Mouse (Mus musculus) forebrain, embryonic 16.5 days (tissue): ENCODE data around the gene Igf1r. TPM values are rescaled to one million over a fixed set of nuclear protein-coding genes. Genes with fewer than 3 reads are reported as not detected.

Experiments used
- ATAC-seq: fragments of 200-750 bp; cut with Nextera tagmentation; 2 replicates; pipeline ENCODE4 v1.8.0; 2017; ENCODE audit warnings: mild to moderate bottlenecking, moderate library complexity
- H3K27ac ChIP-seq: fragments of 300-500 bp; sonication (generic); 2 replicates; pipeline ENCODE4 v1.5.1; 2014; ENCODE audit warnings: low read length, control low read depth
- H3K27me3 ChIP-seq: fragments of 300-500 bp; sonication (generic); replicated peaks from 2 replicates; pipeline ENCODE4 v1.6.1; 2014; ENCODE audit warnings: low read length; ENCODE audit not compliant: control insufficient read depth, insufficient read depth
- H3K36me3 ChIP-seq: fragments of 300-500 bp; sonication (generic); 2 replicates; pipeline ENCODE4 v1.6.1; 2014; ENCODE audit not compliant: control insufficient read depth, insufficient read depth
- H3K4me1 ChIP-seq: fragments of 300-500 bp; sonication (generic); replicated peaks from 2 replicates; pipeline ENCODE4 v1.6.1; 2014; ENCODE audit warnings: low read length; ENCODE audit not compliant: control insufficient read depth, insufficient read depth
- H3K4me2 ChIP-seq: fragments of 300-500 bp; sonication (generic); 2 replicates; pipeline ENCODE4 v1.6.1; 2014; ENCODE audit warnings: mild to moderate bottlenecking, low read length, control low read depth
- H3K4me3 ChIP-seq: fragments of 300-500 bp; sonication (generic); replicated peaks from 2 replicates; pipeline ENCODE4 v1.5.1; 2014; ENCODE audit warnings: mild to moderate bottlenecking, low read length, control low read depth
- H3K9ac ChIP-seq: fragments of 300-500 bp; sonication (generic); replicated peaks from 2 replicates; pipeline ENCODE4 v1.6.1; 2014; ENCODE audit warnings: low read depth, low read length, control low read depth
- H3K9me3 ChIP-seq: fragments of 300-500 bp; sonication (generic); 2 replicates; pipeline ENCODE4 v1.6.1; 2016; ENCODE audit warnings: low read length; ENCODE audit not compliant: control insufficient read depth
- WGBS: fragments of 180-500 bp; shearing (Covaris S2); extraction: QIAGEN DNeasy Blood & Tissue Kit; methylation state at CpG from one replicate; pipeline ENCODE4 v1.1.7; 2014; 5-methylcytosine and 5-hydroxymethylcytosine counted together
- polyA plus RNA-seq: library from polyadenylated mRNA; unstranded; fragments of >200 nt; fragmentation: Nextera tagmentation; extraction: Ambion mirVana; gene quantifications from 2 replicates; pipeline ENCODE4 v1.2.1, GENCODE M21; 2015

Igf1r gene
- polyA plus RNA-seq, 1 experiment from 2014 or later: 27.1 TPM

DNA sequence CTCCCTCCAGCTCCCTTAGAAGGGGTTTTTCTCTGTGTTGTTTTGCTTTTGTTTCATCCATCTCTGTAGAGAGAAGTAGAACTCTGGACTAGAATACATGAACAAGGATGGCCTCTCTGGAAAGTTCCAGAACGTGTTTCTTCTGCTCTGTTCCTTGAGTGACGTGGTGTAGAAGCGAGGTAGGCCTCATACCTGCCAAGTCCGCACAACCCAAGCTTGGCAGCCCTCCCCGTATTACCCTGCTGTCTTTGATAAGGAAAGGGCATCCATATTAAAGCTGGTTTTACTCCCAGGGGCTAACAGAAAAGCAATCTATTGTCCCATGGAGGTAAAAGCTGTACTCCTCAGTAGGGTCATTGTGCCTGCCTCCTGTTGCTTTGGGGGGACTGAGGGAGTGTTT is 164.9 kb downstream of the Igf1r start:
- 30% methylated on average over 5 of the region's 5 CpGs for whole genome bisulfite sequencing
- peaks cover 18% of the 10 kb centered on the region for H3K4me1 ChIP-seq
- no peak overlapping the region for H3K4me2 ChIP-seq
- no peak for ATAC-seq
- H3K36me3 ChIP-seq: no peaks in the 10 kb centered on the region
- no peak overlapping the region for H3K4me3 ChIP-seq
- H3K27me3 ChIP-seq: no peaks in the 10 kb centered on the region
- H3K9me3 ChIP-seq: no peaks in the 10 kb centered on the region
- H3K9ac ChIP-seq: no peak overlapping the region
- no peak overlapping the region for H3K27ac ChIP-seq

GRCm38 (mm10) chr7:68117981-68118380 is 165.4 kb downstream of the Igf1r start:
- Histone ChIP-seq H3K9ac (no peak overlapping the region), H3K27ac (no peak overlapping the region), H3K4me1 (peaks cover 18% of the 10 kb centered on the region), H3K4me3 (no peak overlapping the region), H3K4me2 (no peak overlapping the region), H3K36me3 (no peaks in the 10 kb centered on the region), H3K27me3 (no peaks in the 10 kb centered on the region), H3K9me3 (no peaks in the 10 kb centered on the region)
- 15% methylated on average over 2 of the region's 2 CpGs for WGBS
- ATAC-seq: no peak

DNA sequence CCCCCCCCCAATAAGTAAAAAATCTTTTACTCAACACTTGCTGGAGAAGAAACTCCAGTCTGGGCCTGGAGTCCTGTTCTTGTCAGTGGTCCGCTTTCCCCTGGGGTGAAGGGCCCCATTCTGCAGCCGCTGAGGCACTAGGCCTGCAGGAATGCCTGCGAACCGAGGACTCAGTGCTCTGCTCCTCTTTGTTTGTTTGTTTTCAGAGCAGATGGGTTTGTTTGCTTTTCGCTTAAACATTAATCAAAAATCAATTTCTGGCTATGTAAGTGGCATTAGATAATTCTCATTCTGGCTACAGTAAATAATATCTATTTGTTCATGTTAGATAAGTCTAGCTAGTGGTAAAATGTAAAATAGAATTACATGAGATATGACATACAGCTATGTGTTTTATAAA is 167.0 kb downstream of the Igf1r start:
- Histone ChIP-seq H3K4me3 (no peak overlapping the region), H3K4me2 (no peak overlapping the region), H3K27ac (no peak overlapping the region), H3K4me1 (peaks cover 18% of the 10 kb centered on the region), H3K9ac (no peak overlapping the region), H3K9me3 (no peaks in the 10 kb centered on the region), H3K27me3 (no peaks in the 10 kb centered on the region), H3K36me3 (no peaks in the 10 kb centered on the region)
- no peak for ATAC-seq
- 73% methylated on average over 5 of the region's 5 CpGs for WGBS

DNA sequence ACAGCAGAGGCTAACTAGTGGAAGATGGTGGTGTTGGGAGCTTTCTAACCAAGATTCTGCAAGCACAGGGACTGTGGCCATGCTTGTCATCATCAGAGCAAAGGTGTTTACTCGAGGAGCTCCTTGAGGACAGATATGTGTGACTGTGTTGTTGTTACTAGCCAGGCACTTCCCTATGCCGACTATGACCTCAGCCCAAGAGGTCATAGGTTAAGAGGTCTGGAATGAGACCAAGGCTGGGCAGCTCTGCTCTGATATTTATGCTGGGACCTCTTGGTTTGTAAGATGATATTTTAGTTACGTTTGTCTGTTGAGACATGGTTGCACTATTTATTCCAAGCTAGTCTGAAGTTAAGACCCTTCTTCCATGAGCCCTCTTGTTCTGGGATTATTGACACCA is 169.8 kb downstream of the Igf1r start:
- no peak overlapping the region for H3K9ac ChIP-seq
- H3K9me3 ChIP-seq: no peaks in the 10 kb centered on the region
- H3K27me3 ChIP-seq: no peaks in the 10 kb centered on the region
- H3K4me2 ChIP-seq: no peak overlapping the region
- H3K4me1 ChIP-seq: peaks cover 19% of the 10 kb centered on the region
- H3K27ac ChIP-seq: no peak overlapping the region
- H3K4me3 ChIP-seq: no peak overlapping the region
- ATAC-seq: no peak
- WGBS: 87% methylated on average over 3 of the region's 3 CpGs
- H3K36me3 ChIP-seq: no peaks in the 10 kb centered on the region

- Histone ChIP-seq H3K4me1 (peaks cover 20% of the 10 kb centered on the region), H3K4me2 (no peak overlapping the region), H3K36me3 (no peaks in the 10 kb centered on the region), H3K4me3 (no peak overlapping the region), H3K27me3 (no peaks in the 10 kb centered on the region), H3K9me3 (no peaks in the 10 kb centered on the region), H3K9ac (no peak overlapping the region), H3K27ac (no peak overlapping the region)
- no peak for ATAC-seq
- 75% methylated on average over 2 of the region's 2 CpGs for WGBS
These were observed 172.7 kb downstream of the Igf1r start for GRCm38 (mm10) chr7:68125347-68125746.

DNA sequence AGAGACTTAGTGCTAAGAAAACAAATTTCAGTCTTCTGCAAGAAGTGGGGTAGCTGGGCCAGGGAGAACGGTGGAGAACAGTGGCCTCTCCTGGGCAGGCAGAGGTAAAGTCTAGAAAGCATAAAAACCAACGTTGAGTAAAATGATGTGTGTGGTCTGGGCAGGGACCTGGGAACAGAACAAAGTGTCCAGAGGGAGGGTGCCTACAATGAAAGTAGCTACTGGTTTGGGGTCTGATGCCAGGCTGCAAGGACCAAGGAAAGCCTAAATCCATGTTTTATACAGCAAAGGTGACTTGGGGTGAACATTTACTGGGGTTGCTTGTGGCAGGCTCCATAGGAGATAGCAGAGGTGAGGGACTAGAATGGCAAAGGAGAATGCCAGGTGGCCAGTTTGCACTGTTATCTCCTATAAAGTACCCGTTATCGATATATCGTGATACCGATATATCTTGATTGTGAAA is 175.2 kb downstream of the Igf1r start:
- H3K27ac ChIP-seq: peak overlapping the region; percentile 95
- ATAC-seq: peak; percentile 11; the same call in 1 of the 2 replicates
- no peaks in the 10 kb centered on the region for H3K36me3 ChIP-seq
- H3K27me3 ChIP-seq: no peaks in the 10 kb centered on the region
- WGBS: 28% methylated on average over 6 of the region's 6 CpGs
- peak overlapping the region; percentile 67; the same call in 1 of the 2 replicates for H3K9ac ChIP-seq
- H3K4me2 ChIP-seq: peak overlapping the region; percentile 71
- no peak overlapping the region; the same call in 1 of the 2 replicates for H3K4me3 ChIP-seq
- H3K9me3 ChIP-seq: no peaks in the 10 kb centered on the region
- H3K4me1 ChIP-seq: peaks cover 33% of the 10 kb centered on the region

- Histone ChIP-seq H3K9ac (peak overlapping the region; percentile 67), H3K9me3 (no peaks in the 10 kb centered on the region), H3K27ac (peak overlapping the region; percentile 95), H3K36me3 (no peaks in the 10 kb centered on the region), H3K4me3 (peak overlapping the region; percentile 51), H3K27me3 (no peaks in the 10 kb centered on the region), H3K4me2 (peak overlapping the region; percentile 71), H3K4me1 (peaks cover 33% of the 10 kb centered on the region)
- ATAC-seq: peak; percentile 4; the same call in 1 of the 2 replicates
- 4% methylated on average over 7 of the region's 7 CpGs for WGBS
These were observed 175.6 kb downstream of the Igf1r start for GRCm38 (mm10) chr7:68128271-68128674.

DNA sequence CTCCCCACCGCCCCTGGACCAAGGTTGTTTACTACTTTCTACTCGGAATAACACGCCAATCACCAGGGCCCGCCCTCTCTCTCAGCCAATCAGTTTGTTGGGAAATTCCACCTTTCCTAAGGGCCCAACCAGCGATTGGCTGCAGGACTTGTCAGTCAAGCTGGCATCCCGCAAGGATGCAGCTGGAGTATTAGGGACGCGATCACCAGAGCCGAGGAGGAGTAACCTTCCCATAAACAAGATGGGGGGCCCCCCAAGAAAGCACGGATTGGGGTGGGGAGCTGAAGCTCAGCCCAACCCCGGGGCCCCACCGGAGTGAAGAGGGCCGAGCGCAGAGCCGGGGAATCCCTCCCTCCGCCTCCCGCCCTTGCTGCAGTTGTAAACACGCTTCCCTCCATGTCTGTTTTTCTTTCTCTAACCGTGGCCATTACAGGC is 176.5 kb downstream of the Igf1r start:
- H3K27me3 ChIP-seq: no peaks in the 10 kb centered on the region
- peak; percentile 95 for ATAC-seq
- WGBS: 0% methylated on average over 19 of the region's 19 CpGs

DNA sequence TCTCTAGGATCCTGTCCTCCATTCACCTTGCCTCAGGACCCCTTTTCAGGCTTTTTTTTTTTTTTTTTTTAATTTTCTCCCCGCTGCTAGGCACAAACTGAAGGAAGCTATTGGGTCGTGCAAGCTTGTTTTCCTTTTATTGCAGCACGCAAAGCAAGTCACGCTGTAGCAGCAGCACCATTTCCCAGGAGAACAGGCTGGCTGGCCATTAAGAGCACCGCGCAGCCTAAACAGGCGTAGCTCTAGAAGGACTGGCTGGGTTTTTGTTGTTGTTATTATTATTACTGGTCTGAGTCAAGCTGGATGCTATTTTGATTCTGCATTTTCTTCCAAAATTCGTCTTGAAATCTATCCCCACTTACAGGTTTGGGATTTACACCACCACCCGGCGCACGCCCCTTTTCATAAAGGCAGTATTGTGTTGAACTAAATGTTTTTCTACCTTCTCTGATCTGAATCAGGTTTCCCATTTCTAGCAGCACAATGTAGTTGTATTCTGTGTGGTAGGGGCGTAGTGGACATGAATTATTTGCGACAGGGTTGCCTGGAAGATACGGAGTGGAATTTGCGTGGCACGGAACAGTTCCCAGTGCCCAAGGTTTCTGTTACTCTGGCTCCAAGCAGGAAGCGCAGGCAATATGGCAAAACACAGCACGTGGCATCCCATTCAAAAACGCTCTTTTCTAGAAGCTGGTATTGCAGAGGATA is 177.1 kb downstream of the Igf1r start:
- Histone ChIP-seq H3K27ac (peak overlapping the region; percentile 95), H3K27me3 (no peaks in the 10 kb centered on the region), H3K9me3 (no peaks in the 10 kb centered on the region), H3K36me3 (no peaks in the 10 kb centered on the region), H3K4me3 (peak overlapping the region; percentile 51), H3K4me2 (peak overlapping the region; percentile 71), H3K4me1 (peaks cover 33% of the 10 kb centered on the region), H3K9ac (peak overlapping the region; percentile 65)
- peak; percentile 54 for ATAC-seq
- under 1% methylated on average over 19 of the region's 19 CpGs for WGBS

More for the DNA sequence above, 176.5 kb downstream of the Igf1r start:
- Histone ChIP-seq H3K36me3 (no peaks in the 10 kb centered on the region), H3K9me3 (no peaks in the 10 kb centered on the region), H3K27ac (peak overlapping the region; percentile 95), H3K4me3 (peak overlapping the region; percentile 51), H3K4me1 (peaks cover 33% of the 10 kb centered on the region), H3K9ac (peak overlapping the region; percentile 67), H3K4me2 (peak overlapping the region; percentile 71)
